Mouse (Mus musculus): ENCODE results near the gene Hacd2.

GRCm38 (mm10) chr16:34996133-34996532 is 26.1 kb upstream of the Hacd2 start:
- no peak for TF ChIP-seq CTCF (IDR thresholded peaks at IDR 0.05; ENCODE audit: control insufficient read depth, insufficient read depth, low read length)
- no peak for TF ChIP-seq POLR2A (IDR thresholded peaks at IDR 0.05; ENCODE audit: borderline replicate concordance, control insufficient read depth, low read depth, low read length)
